17 mouse cellular contexts compared by ENCODE assay signal in genomic region chr14:73422621-73423020, GRCm38 (mm10).
"Had no signal": no experiment of that assay in that cellular context is flagged by ENCODE, and none has a peak within 500 bp of the region (broad histone marks: within the 10 kb centered on the region; RNA-seq: fewer than 3 reads in every experiment).

No protein-coding gene starts in this region.

- H3K4me1 ChIP-seq: lung, embryonic 15.5 days; midbrain, embryonic 15.5 days; neural tube, embryonic 12.5 days; stomach, embryonic 15.5 days had no signal

- H3K9ac ChIP-seq: lung, embryonic 15.5 days; midbrain, embryonic 13.5 days; midbrain, embryonic 15.5 days; neural tube, embryonic 12.5 days; stomach, embryonic 15.5 days had no signal

- ATAC-seq: lung, postnatal 0 days; midbrain, embryonic 13.5 days; midbrain, embryonic 15.5 days had no signal

- H3K4me2 ChIP-seq: lung, embryonic 15.5 days; midbrain, embryonic 11.5 days; midbrain, embryonic 13.5 days; midbrain, embryonic 15.5 days; neural tube, embryonic 12.5 days; stomach, embryonic 15.5 days had no signal

- H3K36me3 ChIP-seq: lung, embryonic 15.5 days; midbrain, embryonic 13.5 days; midbrain, embryonic 15.5 days; neural tube, embryonic 12.5 days; stomach, embryonic 15.5 days had no signal

- H3K27me3 ChIP-seq: lung, embryonic 15.5 days; megakaryocyte, embryonic 14.5 days; midbrain, embryonic 13.5 days; midbrain, embryonic 15.5 days; neural tube, embryonic 12.5 days; stomach, embryonic 15.5 days had no signal

- DNase-seq: lung, adult 2 months; lung, postnatal 14 days; lung, postnatal 36 days; right cerebral cortex, postnatal 14 days; thymus, adult 2 months; thymus, postnatal 25 days; thymus, postnatal 4 days had no signal

- H3K9me3 ChIP-seq: lung, embryonic 15.5 days; megakaryocyte, embryonic 14.5 days; midbrain, embryonic 15.5 days; neural tube, embryonic 12.5 days; stomach, embryonic 15.5 days had no signal

- H3K27ac ChIP-seq: lung, embryonic 15.5 days; macrophage; midbrain, embryonic 13.5 days; midbrain, embryonic 15.5 days; neural tube, embryonic 12.5 days; stomach, embryonic 15.5 days; stomach, postnatal 0 days had no signal

- H3K4me3 ChIP-seq: lung, embryonic 15.5 days; megakaryocyte, embryonic 14.5 days; midbrain, embryonic 13.5 days; midbrain, embryonic 15.5 days; neural tube, embryonic 12.5 days; stomach, embryonic 15.5 days had no signal
